Mouse (Mus musculus) kidney, postnatal 0 days (tissue): ENCODE data around the gene Tapbp. TPM values are rescaled to one million over a fixed set of nuclear protein-coding genes. Genes with fewer than 3 reads are reported as not detected.

Source experiments
- ATAC-seq: fragments of 200-750 bp; cut with Nextera tagmentation; replicated peaks from 2 replicates; pipeline ENCODE4 v1.8.0; 2017; ENCODE audit warnings: low read depth, moderate number of reproducible peaks, moderate TSS enrichment, moderate library complexity; ENCODE audit not compliant: low FRiP score
- DNase-seq: peaks from one replicate; pipeline ENCODE4 v3.0.0-alpha.2; 2016; ENCODE audit warnings: low spot score
- H3K27ac ChIP-seq: fragments of 300-500 bp; sonication (generic); 2 replicates; pipeline ENCODE4 v1.5.1; 2014; ENCODE audit warnings: mild to moderate bottlenecking
- H3K27me3 ChIP-seq: fragments of 300-500 bp; sonication (generic); 2 replicates; pipeline ENCODE4 v1.6.1; 2014; ENCODE audit warnings: low read length, mixed read lengths; ENCODE audit not compliant: insufficient read depth
- H3K36me3 ChIP-seq: fragments of 300-500 bp; sonication (generic); 2 replicates; pipeline ENCODE4 v1.6.1; 2014; ENCODE audit warnings: low read length, mixed read lengths; ENCODE audit not compliant: insufficient read depth
- H3K4me1 ChIP-seq: fragments of 300-500 bp; sonication (generic); replicated peaks from 2 replicates; pipeline ENCODE4 v1.6.1; 2014; ENCODE audit warnings: antibody characterized with exemption, low read length, mixed read lengths; ENCODE audit not compliant: insufficient read depth
- H3K4me2 ChIP-seq: fragments of 300-500 bp; sonication (generic); 2 replicates; pipeline ENCODE4 v1.6.1; 2014; ENCODE audit warnings: mild to moderate bottlenecking, low read length, moderate library complexity, mixed read lengths
- H3K4me3 ChIP-seq: fragments of 300-500 bp; sonication (generic); replicated peaks from 2 replicates; pipeline ENCODE4 v1.5.1; 2014; ENCODE audit warnings: low read depth, low read length
- H3K9ac ChIP-seq: fragments of 300-500 bp; sonication (generic); 2 replicates; pipeline ENCODE4 v1.6.1; 2014; ENCODE audit warnings: low read depth, low read length
- H3K9me3 ChIP-seq: fragments of 300-500 bp; sonication (generic); replicated peaks from 2 replicates; pipeline ENCODE4 v1.6.1; 2016; ENCODE audit warnings: low read length, inconsistent platforms, mixed read lengths
- CTCF ChIP-seq: IDR thresholded peaks from 2 replicates; pipeline ENCODE4 v1.5.1; 2016; ENCODE audit warnings: antibody characterized with exemption, low read depth, mild to moderate bottlenecking, moderate library complexity
- WGBS: fragments of 180-500 bp; shearing (Covaris S2); extraction: QIAGEN DNeasy Blood & Tissue Kit; methylation state at CpG from one replicate; pipeline ENCODE4 v1.1.7; 2014; 5-methylcytosine and 5-hydroxymethylcytosine counted together
- polyA plus RNA-seq: library from polyadenylated mRNA; unstranded; fragments of >200 nt; fragmentation: Nextera tagmentation; extraction: Ambion mirVana; gene quantifications from 2 replicates; pipeline ENCODE4 v1.2.1, GENCODE M21; 2015

Gene Tapbp
- polyA plus RNA-seq, 1 experiment from 2014 or later: 53.2 TPM

- TF ChIP-seq CTCF: no peak
- H3K27ac ChIP-seq: no peak overlapping the region
- no peak overlapping the region for H3K4me2 ChIP-seq
- H3K27me3 ChIP-seq: no peaks in the 10 kb centered on the region
- H3K4me1 ChIP-seq: peaks cover 16% of the 10 kb centered on the region
- WGBS: 89% methylated on average over 6 of the region's 6 CpGs
- no peak overlapping the region for H3K4me3 ChIP-seq
- no peaks in the 10 kb centered on the region for H3K9me3 ChIP-seq
- ATAC-seq: no peak
- peaks cover 47% of the 10 kb centered on the region for H3K36me3 ChIP-seq
- no peak overlapping the region for H3K9ac ChIP-seq
- DNase-seq: no peak
These were observed 41.8 kb downstream of the Tapbp start for GRCm38 (mm10) chr17:33957493-33957892.

- ATAC-seq (no peak), DNase-seq (no peak)
- Histone ChIP-seq H3K4me1 (peaks cover 11% of the 10 kb centered on the region), H3K9ac (no peak overlapping the region), H3K36me3 (peaks cover 48% of the 10 kb centered on the region), H3K4me2 (no peak overlapping the region), H3K9me3 (no peaks in the 10 kb centered on the region), H3K27me3 (no peaks in the 10 kb centered on the region), H3K4me3 (no peak overlapping the region), H3K27ac (no peak overlapping the region)
- no peak for TF ChIP-seq CTCF
- 94% methylated on average over 11 of the region's 11 CpGs for WGBS
These were observed 42.8 kb downstream of the Tapbp start for GRCm38 (mm10) chr17:33958451-33958850.

GRCm38 (mm10) chr17:33959135-33959534, 43.4 kb downstream of the Tapbp start:
- Histone ChIP-seq H3K27me3 (no peaks in the 10 kb centered on the region), H3K4me1 (peaks cover 6% of the 10 kb centered on the region), H3K9me3 (no peaks in the 10 kb centered on the region), H3K9ac (no peak overlapping the region), H3K4me3 (no peak overlapping the region), H3K36me3 (peaks cover 42% of the 10 kb centered on the region), H3K27ac (no peak overlapping the region), H3K4me2 (no peak overlapping the region)
- no peak for TF ChIP-seq CTCF
- ATAC-seq (no peak), DNase-seq (no peak)
- 94% methylated on average over 13 of the region's 13 CpGs for WGBS

- H3K27ac ChIP-seq: no peak overlapping the region
- no peak overlapping the region for H3K4me3 ChIP-seq
- DNase-seq: no peak
- ATAC-seq: no peak
- no peaks in the 10 kb centered on the region for H3K27me3 ChIP-seq
- H3K4me1 ChIP-seq: no peaks in the 10 kb centered on the region
- TF ChIP-seq CTCF: no peak
- no peaks in the 10 kb centered on the region for H3K9me3 ChIP-seq
- H3K4me2 ChIP-seq: no peak overlapping the region
- H3K9ac ChIP-seq: no peak overlapping the region
- 94% methylated on average over 15 of the region's 15 CpGs for WGBS
- H3K36me3 ChIP-seq: peaks cover 41% of the 10 kb centered on the region
These were observed 44.2 kb downstream of the Tapbp start for GRCm38 (mm10) chr17:33959948-33960347.

GRCm38 (mm10) chr17:33962876-33963275, 47.2 kb downstream of the Tapbp start:
- Histone ChIP-seq H3K36me3 (peaks cover 50% of the 10 kb centered on the region), H3K27me3 (no peaks in the 10 kb centered on the region), H3K4me3 (no peak overlapping the region), H3K4me2 (no peak overlapping the region), H3K4me1 (no peaks in the 10 kb centered on the region), H3K27ac (no peak overlapping the region), H3K9me3 (no peaks in the 10 kb centered on the region), H3K9ac (no peak overlapping the region)
- no peak for DNase-seq
- WGBS: 92% methylated on average over 7 of the region's 7 CpGs
- ATAC-seq: no peak
- TF ChIP-seq CTCF: no peak

GRCm38 (mm10) chr17:33965082-33965845, 49.6 kb downstream of the Tapbp start:
- DNase-seq (no peak), ATAC-seq (no peak)
- H3K9me3 ChIP-seq: no peaks in the 10 kb centered on the region
- H3K4me3 ChIP-seq: no peak overlapping the region
- H3K27ac ChIP-seq: no peak overlapping the region
- no peak for TF ChIP-seq CTCF
- no peak overlapping the region for H3K9ac ChIP-seq
- H3K27me3 ChIP-seq: no peaks in the 10 kb centered on the region
- H3K4me2 ChIP-seq: no peak overlapping the region
- no peaks in the 10 kb centered on the region for H3K4me1 ChIP-seq
- peaks cover 31% of the 10 kb centered on the region for H3K36me3 ChIP-seq
- 81% methylated on average over 17 of the region's 17 CpGs for WGBS
